Mouse (Mus musculus) layer of hippocampus, postnatal 14 days (tissue): Measurements from ENCODE around the gene Pkn3. TPM values are rescaled to one million over a fixed set of nuclear protein-coding genes. Genes with fewer than 3 reads are reported as not detected.
A peak's percentile ranks its signal among the peaks of the same experiment; 100 is the strongest.
"Not testable (repeated sequence)": the region's sequence is repeated elsewhere in the genome, so short reads cannot be mapped to it uniquely, and the experiment has no call there.

ENCODE experiments used
- DNase-seq, 2 experiments: peaks; one replicate each; pipeline ENCODE4 v3.0.0; 2021 to 2022; ENCODE audit warnings: low spot score in 2 of 2, mixed read lengths in 1 of 2
- total RNA-seq, 2 experiments: library from RNA; stranded (reverse); gene quantifications; 2 replicates each; pipeline ENCODE4 v1.2.3; 2021

Pkn3 gene
- total RNA-seq, 2 experiments from 2014 or later, result 1.2 to 2.3 TPM

- peak; percentile 91 to 94 for DNase-seq
Measured at GRCm38 (mm10) chr2:30093471-30094207, 16.2 kb downstream of the Pkn3 start, which contains the start of gene Zdhhc12. Gene Zdhhc12 (minus strand): TSS chr2:30093648.

GRCm38 (mm10) chr2:30094208-30094588 lies 16.7 kb downstream of the Pkn3 start:
- peak in 1 of 2 experiments; percentile 32 for DNase-seq

GRCm38 (mm10) chr2:30095882-30096527 lies 18.5 kb downstream of the Pkn3 start:
- DNase-seq, result no peak

- no peak for DNase-seq
Measured at GRCm38 (mm10) chr2:30100214-30100613, 22.7 kb downstream of the Pkn3 start.

- no peak for DNase-seq
Measured at GRCm38 (mm10) chr2:30106364-30106763, 28.9 kb downstream of the Pkn3 start.

GRCm38 (mm10) chr2:30107646-30108045 lies 30.2 kb downstream of the Pkn3 start:
- DNase-seq, result no peak

- no peak for DNase-seq
Measured at GRCm38 (mm10) chr2:30108260-30108659, 30.8 kb downstream of the Pkn3 start.

GRCm38 (mm10) chr2:30111500-30111899 lies 34.0 kb downstream of the Pkn3 start:
- no peak for DNase-seq

GRCm38 (mm10) chr2:30112564-30112963 lies 35.1 kb downstream of the Pkn3 start:
- no peak for DNase-seq

GRCm38 (mm10) chr2:30119641-30120051 lies 42.2 kb downstream of the Pkn3 start:
- peak; percentile 60 to 84 for DNase-seq

- no peak for DNase-seq
Measured at GRCm38 (mm10) chr2:30120269-30120668, 42.8 kb downstream of the Pkn3 start.

GRCm38 (mm10) chr2:30122766-30123165 lies 45.3 kb downstream of the Pkn3 start:
- DNase-seq, result peak in 1 of 2 experiments; percentile 39

GRCm38 (mm10) chr2:30123729-30124471 lies 46.4 kb downstream of the Pkn3 start:
- peak; percentile 40 to 44 for DNase-seq

- peak; percentile 95 to 96 for DNase-seq
Measured at GRCm38 (mm10) chr2:30124472-30125274, 47.2 kb downstream of the Pkn3 start, which contains the start of gene Zer1. Gene Zer1 (minus strand): TSS chr2:30124585.

GRCm38 (mm10) chr2:30128789-30129188 lies 51.3 kb downstream of the Pkn3 start:
- DNase-seq, result peak in 1 of 2 experiments; percentile 44

GRCm38 (mm10) chr2:30130156-30130555 lies 52.7 kb downstream of the Pkn3 start:
- no peak for DNase-seq

GRCm38 (mm10) chr2:30131240-30131639 lies 53.8 kb downstream of the Pkn3 start:
- DNase-seq, result not testable (repeated sequence)

GRCm38 (mm10) chr2:30132801-30133612 lies 55.5 kb downstream of the Pkn3 start:
- DNase-seq, result no peak

- peak; percentile 97 to 98 for DNase-seq
Measured at GRCm38 (mm10) chr2:30133613-30134377, 56.3 kb downstream of the Pkn3 start, which contains the start of gene Tbc1d13. Gene Tbc1d13 (plus strand): TSS chr2:30133746.
